ENCODE assay signal across 19 mouse cellular contexts in the genomic region with DNA sequence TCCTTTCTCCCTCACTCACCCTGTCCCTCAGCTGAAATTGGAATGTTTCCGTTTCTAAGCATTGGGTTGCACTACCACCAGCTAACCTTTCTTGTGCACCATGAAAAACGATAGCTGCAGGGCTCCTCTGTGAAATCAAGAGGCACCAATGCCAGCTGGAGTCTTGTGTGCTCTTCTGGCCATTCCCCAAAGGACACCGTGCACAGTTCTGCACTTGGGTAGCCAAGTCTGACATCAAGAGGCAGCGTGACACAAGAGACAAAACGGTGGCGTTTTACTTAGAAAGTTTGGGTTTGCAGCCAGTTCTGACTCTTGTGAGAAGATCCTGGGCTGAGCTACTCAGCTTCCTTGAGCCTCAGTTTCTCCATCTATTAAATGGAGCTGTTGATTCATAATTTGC. TPM values are rescaled to one million over a fixed set of nuclear protein-coding genes. Genes with fewer than 3 reads are reported as not detected.
DNase-seq lines count a peak whose midpoint lies in the region; ATAC-seq and TF ChIP-seq lines count a peak whose summit lies in the region.
"Had no signal": no experiment of that assay in that cellular context is flagged by ENCODE, and none has a peak within 500 bp of the region (broad histone marks: within the 10 kb centered on the region; RNA-seq: fewer than 3 reads in every experiment).

No protein-coding gene starts in this region.

- 42% methylated on average over 6 of the region's 6 CpGs for WGBS in kidney, embryonic 16.5 days
- 80% methylated on average over 6 of the region's 6 CpGs for WGBS in forebrain, embryonic 12.5 days

- H3K9ac ChIP-seq in kidney, embryonic 16.5 days (replicated peaks; ENCODE audit: low read length): no peak overlapping the region
- no peak overlapping the region for H3K9ac ChIP-seq in forebrain, embryonic 12.5 days
- H3K9ac ChIP-seq: embryonic facial prominence, embryonic 12.5 days; lung, embryonic 15.5 days had no signal

- intact Hi-C loops in gastrocnemius, adult 2 months (cut with DNase I): loop anchor here (10.0 kb wide), 1 partner anchor 91 kb away; no protein-coding TSS in a partner anchor

- no peak overlapping the region for H3K4me2 ChIP-seq in kidney, embryonic 16.5 days (replicated peaks; ENCODE audit: low read depth, low read length)
- H3K4me2 ChIP-seq in forebrain, embryonic 12.5 days: no peak overlapping the region
- H3K4me2 ChIP-seq: heart, embryonic 11.5 days; liver, embryonic 11.5 days; lung, embryonic 15.5 days had no signal

- TF ChIP-seq CTCF in brain, embryonic 14.5 days (IDR thresholded peaks at IDR 0.05; ENCODE audit: borderline replicate concordance, extremely low read depth, insufficient read depth, insufficient read length): no peak
- TF ChIP-seq CTCF in gastrocnemius, adult 2 months (IDR thresholded peaks at IDR 0.05): no peak

- H3K4me3 ChIP-seq in kidney, embryonic 16.5 days (ENCODE audit: low read length): no peak overlapping the region
- H3K4me3 ChIP-seq in gastrocnemius, adult 2 months: no peak overlapping the region
- no peak overlapping the region for H3K4me3 ChIP-seq in forebrain, embryonic 12.5 days (replicated peaks)
- H3K4me3 ChIP-seq: embryonic facial prominence, embryonic 12.5 days had no signal

- DNase-seq in gastrocnemius, adult 18-20 months (ENCODE audit: low spot score): peak; percentile 28
- DNase-seq in gastrocnemius, postnatal 10 days: no peak
- no peak for DNase-seq in kidney, postnatal 10 days
- DNase-seq in brain, embryonic 14.5 days (ENCODE audit: low read depth): peak; percentile 29
- DNase-seq in gastrocnemius, adult 2 months: peak; percentile 72
- DNase-seq in embryo, embryonic 10 days (ENCODE audit: low spot score): no peak
- DNase-seq: cerebellum, postnatal 36 days; right cerebral cortex, adult 18-20 months; thymus, postnatal 25 days had no signal

- H3K36me3 ChIP-seq in kidney, embryonic 16.5 days (ENCODE audit: insufficient read depth, low read length): no peaks in the 10 kb centered on the region
- no peaks in the 10 kb centered on the region for H3K36me3 ChIP-seq in forebrain, embryonic 12.5 days (replicated peaks)
- H3K36me3 ChIP-seq: embryonic facial prominence, embryonic 12.5 days; G1E; lung, embryonic 15.5 days had no signal

- no peak for TF ChIP-seq POLR2A in brain, embryonic 14.5 days (IDR thresholded peaks at IDR 0.05; ENCODE audit: borderline replicate concordance, extremely low read depth, insufficient read depth, insufficient read length, poor library complexity, severe bottlenecking)

- ATAC-seq in kidney, embryonic 16.5 days (ENCODE audit: low FRiP score, low TSS enrichment): peak; percentile 77
- ATAC-seq in forebrain, embryonic 12.5 days (ENCODE audit: low FRiP score): no peak
- ATAC-seq: forebrain, embryonic 14.5 days; intestine, postnatal 0 days had no signal

- H3K27ac ChIP-seq in kidney, embryonic 16.5 days (ENCODE audit: low read length): peak overlapping the region; percentile 57
- H3K27ac ChIP-seq in gastrocnemius, adult 2 months: no peak overlapping the region
- no peak overlapping the region for H3K27ac ChIP-seq in forebrain, embryonic 12.5 days
- H3K27ac ChIP-seq: embryonic facial prominence, embryonic 12.5 days; lung, embryonic 15.5 days; stomach, postnatal 0 days had no signal

- peaks cover 32% of the 10 kb centered on the region for H3K4me1 ChIP-seq in kidney, embryonic 16.5 days (ENCODE audit: insufficient read depth, low read length)
- H3K4me1 ChIP-seq in forebrain, embryonic 12.5 days: peaks cover 13% of the 10 kb centered on the region; the same call in 1 of the 2 replicates

- peaks cover 12% of the 10 kb centered on the region for H3K27me3 ChIP-seq in kidney, embryonic 16.5 days (ENCODE audit: insufficient read depth, low read length)
- peaks cover 17% of the 10 kb centered on the region for H3K27me3 ChIP-seq in forebrain, embryonic 12.5 days

- no peaks in the 10 kb centered on the region for H3K9me3 ChIP-seq in kidney, embryonic 16.5 days (ENCODE audit: low read length)
- H3K9me3 ChIP-seq in forebrain, embryonic 12.5 days: no peaks in the 10 kb centered on the region
- H3K9me3 ChIP-seq: embryonic facial prominence, embryonic 12.5 days; lung, embryonic 15.5 days had no signal

RNA-seq across cellular contexts. Expression of a gene that starts 3.4 kb away (rescaled TPM):
- total RNA-seq in gastrocnemius, adult 18-20 months (2021): 1 to 10 TPM; 1.0 to 3.7 TPM
- 10 to 100 TPM; 25.7 to 52.9 TPM for total RNA-seq in gastrocnemius, postnatal 10 days (2021)
- polyA plus RNA-seq in kidney, embryonic 16.5 days (2015; fragmentation: Nextera tagmentation; extraction: Ambion mirVana): 21.6 and 23.1 TPM in 2 replicates
- 36.9 and 77.4 TPM in 2 replicates for polyA plus RNA-seq in brain, embryonic 14.5 days (2012; rRNA removed)
- total RNA-seq in gastrocnemius, adult 2 months (2021): 10 to 100 TPM in 1 of 2 experiments, 1 to 10 TPM in 1; 1.7 to 10.0 TPM
- polyA plus RNA-seq in forebrain, embryonic 12.5 days (2016; fragmentation: Nextera tagmentation; extraction: Ambion mirVana): 9.7 and 11.8 TPM in 2 replicates
- polyA plus RNA-seq: G1E had no signal

Comparison
In these comparisons a context has a peak if more than half of its experiments do, and no peak if none do; other contexts are left out.
1. DNase-seq: peak in gastrocnemius, adult 18-20 months (single experiment), brain, embryonic 14.5 days (single experiment) and gastrocnemius, adult 2 months (single experiment); none in gastrocnemius, postnatal 10 days (single experiment), kidney, postnatal 10 days (single experiment) and embryo, embryonic 10 days (single experiment).